Mouse (Mus musculus): Measurements from ENCODE around the gene Fev.

GRCm38 (mm10) chr1:74856791-74857190 lies 28.4 kb downstream of the Fev start:
- TF ChIP-seq CTCF (IDR thresholded peaks at IDR 0.05; ENCODE audit: extremely low read depth, insufficient read length, insufficient replicate concordance, low read depth, low read length), result no peak
- TF ChIP-seq POLR2A (IDR thresholded peaks at IDR 0.05; ENCODE audit: low read depth, low read length), result no peak

Measured in small intestine, adult 2 months (tissue).